Mouse (Mus musculus) hematopoietic stem cell, adult 5-6 weeks (primary cell): ENCODE measurements around the gene Ms4a12. TPM values are rescaled to one million over a fixed set of nuclear protein-coding genes. Genes with fewer than 3 reads are reported as not detected.
"Not testable (repeated sequence)": the region's sequence is repeated elsewhere in the genome, so short reads cannot be mapped to it uniquely, and the experiment has no call there.

ENCODE experiments used
- ATAC-seq, 2 experiments: fragments of 125-278 bp in 1 of 2; replicated peaks in 1 of 2; 2 replicates each; pipeline ENCODE4 v1.8.0; 2016 to 2017; ENCODE audit warnings: inconsistent platforms in 2 of 2, mild to moderate bottlenecking in 2 of 2, moderate number of reproducible peaks in 2 of 2, low read depth in 1 of 2, moderate TSS enrichment in 1 of 2; ENCODE audit not compliant: low FRiP score in 2 of 2, poor library complexity in 2 of 2, severe bottlenecking in 2 of 2, insufficient read depth in 1 of 2, low TSS enrichment in 1 of 2
- total RNA-seq: library from RNA; stranded (forward); fragments of 172-1452, 232-1000 nt; gene quantifications from 2 replicates; pipeline ENCODE4 v1.2.3, GENCODE M21; 2017

Ms4a12 gene
- total RNA-seq: not detected in 2 replicates

GRCm38 (mm10) chr19:11232348-11232747 is at the start of gene Ms4a12:
TSS of gene Ms4a12 (minus strand) at chr19:11232448.
- no peak for ATAC-seq

GRCm38 (mm10) chr19:11280223-11280622 is 48.0 kb upstream of the Ms4a12 start:
- no peak for ATAC-seq

- ATAC-seq: no peak
These were observed 44.2 kb upstream of the Ms4a12 start for GRCm38 (mm10) chr19:11276431-11276830.

- no peak for ATAC-seq
These were observed 34.7 kb upstream of the Ms4a12 start for GRCm38 (mm10) chr19:11266956-11267355.

- ATAC-seq: no peak
These were observed 34.0 kb upstream of the Ms4a12 start, which contains the start of gene Ms4a1 for GRCm38 (mm10) chr19:11266052-11266845. TSS of gene Ms4a1 (minus strand) at chr19:11266241.

GRCm38 (mm10) chr19:11264602-11265185 is 32.4 kb upstream of the Ms4a12 start:
- ATAC-seq: no peak

- no peak for ATAC-seq
These were observed 31.3 kb upstream of the Ms4a12 start for GRCm38 (mm10) chr19:11263549-11263948.

GRCm38 (mm10) chr19:11262932-11263331 is 30.7 kb upstream of the Ms4a12 start:
- ATAC-seq: not testable (repeated sequence)

GRCm38 (mm10) chr19:11261522-11261921 is 29.3 kb upstream of the Ms4a12 start:
- no peak for ATAC-seq

GRCm38 (mm10) chr19:11244230-11244629 is 12.0 kb upstream of the Ms4a12 start:
- peak; percentile 65 to 74 for ATAC-seq

GRCm38 (mm10) chr19:11242560-11242959 is 10.3 kb upstream of the Ms4a12 start:
- no peak for ATAC-seq

- ATAC-seq: no peak
These were observed 3.6 kb upstream of the Ms4a12 start for GRCm38 (mm10) chr19:11235820-11236219.

GRCm38 (mm10) chr19:11234921-11235735 is 2.9 kb upstream of the Ms4a12 start:
- no peak for ATAC-seq

GRCm38 (mm10) chr19:11234244-11234643 is 2.0 kb upstream of the Ms4a12 start:
- ATAC-seq: no peak

- ATAC-seq: no peak
These were observed 35.7 kb downstream of the Ms4a12 start, which contains the start of gene Ms4a13 for GRCm38 (mm10) chr19:11196546-11196945. TSS of gene Ms4a13 (minus strand) at chr19:11196737.

GRCm38 (mm10) chr19:11192552-11192951 is 39.7 kb downstream of the Ms4a12 start:
- 0 out of 4 replicates have a peak, but pooled peaks of 1 of the 2 experiments have one; percentile 22 for ATAC-seq

GRCm38 (mm10) chr19:11184121-11184520 is 48.1 kb downstream of the Ms4a12 start:
- no peak for ATAC-seq

- ATAC-seq: no peak
These were observed 54.8 kb downstream of the Ms4a12 start for GRCm38 (mm10) chr19:11177464-11177863.
